Comparison of ENCODE assay signal across 23 mouse cellular contexts in genomic region chr9:90173330-90173729, GRCm38 (mm10). TPM values are rescaled to one million over a fixed set of nuclear protein-coding genes. Genes with fewer than 3 reads are reported as not detected.
DNase-seq lines count a peak whose midpoint lies in the region; ATAC-seq and TF ChIP-seq lines count a peak whose summit lies in the region.
"Had no signal": no experiment of that assay in that cellular context is flagged by ENCODE, and none has a peak within 500 bp of the region (broad histone marks: within the 10 kb centered on the region; RNA-seq: fewer than 3 reads in every experiment).

No protein-coding gene starts in this region.

- no peak overlapping the region for H3K4me2 ChIP-seq in midbrain, embryonic 11.5 days
- H3K4me2 ChIP-seq in midbrain, embryonic 15.5 days, result no peak overlapping the region
- H3K4me2 ChIP-seq in stomach, embryonic 14.5 days (replicated peaks; ENCODE audit: low read depth, low read length), result no peak overlapping the region
- no peak overlapping the region for H3K4me2 ChIP-seq in stomach, postnatal 0 days (replicated peaks; ENCODE audit: low read depth)
- H3K4me2 ChIP-seq: embryonic facial prominence, embryonic 12.5 days; embryonic facial prominence, embryonic 15.5 days; heart, embryonic 11.5 days; heart, embryonic 15.5 days; hindbrain, embryonic 13.5 days had no signal

- no peak for TF ChIP-seq CTCF in stomach, postnatal 0 days (IDR thresholded peaks at IDR 0.05; ENCODE audit: low read depth)

- WGBS in midbrain, embryonic 11.5 days, result 90% methylated on average over 3 of the region's 3 CpGs
- WGBS in midbrain, embryonic 15.5 days, result 90% methylated on average over 3 of the region's 3 CpGs
- 77% methylated on average over 3 of the region's 3 CpGs for WGBS in stomach, embryonic 14.5 days
- 55% methylated on average over 3 of the region's 3 CpGs for WGBS in stomach, postnatal 0 days

- peaks cover 9% of the 10 kb centered on the region for H3K36me3 ChIP-seq in midbrain, embryonic 11.5 days (ENCODE audit: control insufficient read depth, insufficient read depth, low read length)
- peaks cover 7% of the 10 kb centered on the region for H3K36me3 ChIP-seq in midbrain, embryonic 15.5 days (replicated peaks)
- peaks cover 21% of the 10 kb centered on the region for H3K36me3 ChIP-seq in stomach, embryonic 14.5 days (ENCODE audit: control insufficient read depth, insufficient read depth, low read length)
- H3K36me3 ChIP-seq in stomach, postnatal 0 days (ENCODE audit: control insufficient read depth, insufficient read depth, low read length), result no peaks in the 10 kb centered on the region

- H3K27ac ChIP-seq in midbrain, embryonic 11.5 days (ENCODE audit: low read depth, low read length), result no peak overlapping the region
- H3K27ac ChIP-seq in midbrain, embryonic 15.5 days, result no peak overlapping the region
- H3K27ac ChIP-seq in stomach, embryonic 14.5 days (ENCODE audit: low read length), result no peak overlapping the region
- no peak overlapping the region for H3K27ac ChIP-seq in stomach, postnatal 0 days (replicated peaks)
- H3K27ac ChIP-seq: embryonic facial prominence, embryonic 12.5 days; embryonic facial prominence, embryonic 15.5 days; heart, embryonic 15.5 days; hindbrain, embryonic 10.5 days; hindbrain, embryonic 13.5 days had no signal

- H3K9me3 ChIP-seq in midbrain, embryonic 11.5 days (ENCODE audit: control insufficient read depth, low read length), result no peaks in the 10 kb centered on the region
- no peaks in the 10 kb centered on the region for H3K9me3 ChIP-seq in midbrain, embryonic 15.5 days
- H3K9me3 ChIP-seq in stomach, embryonic 14.5 days (ENCODE audit: control insufficient read depth, low read depth, low read length), result no peaks in the 10 kb centered on the region; the same call in 1 of the 2 replicates
- no peaks in the 10 kb centered on the region for H3K9me3 ChIP-seq in stomach, postnatal 0 days (ENCODE audit: control insufficient read depth, low read length)
- H3K9me3 ChIP-seq: embryonic facial prominence, embryonic 12.5 days; embryonic facial prominence, embryonic 15.5 days; heart, embryonic 15.5 days; hindbrain, embryonic 10.5 days; hindbrain, embryonic 13.5 days had no signal

- no peaks in the 10 kb centered on the region for H3K27me3 ChIP-seq in midbrain, embryonic 11.5 days (ENCODE audit: control insufficient read depth, insufficient read depth, low read length)
- H3K27me3 ChIP-seq in midbrain, embryonic 15.5 days (replicated peaks), result no peaks in the 10 kb centered on the region
- no peaks in the 10 kb centered on the region for H3K27me3 ChIP-seq in stomach, embryonic 14.5 days (ENCODE audit: control insufficient read depth, insufficient read depth, low read length)
- no peaks in the 10 kb centered on the region for H3K27me3 ChIP-seq in stomach, postnatal 0 days (ENCODE audit: control insufficient read depth, insufficient read depth, low read length)
- H3K27me3 ChIP-seq: embryonic facial prominence, embryonic 12.5 days; embryonic facial prominence, embryonic 15.5 days; heart, embryonic 15.5 days; hindbrain, embryonic 13.5 days had no signal

- H3K4me1 ChIP-seq in midbrain, embryonic 11.5 days (ENCODE audit: control insufficient read depth, insufficient read depth, low read length), result no peaks in the 10 kb centered on the region
- no peaks in the 10 kb centered on the region for H3K4me1 ChIP-seq in midbrain, embryonic 15.5 days
- no peaks in the 10 kb centered on the region for H3K4me1 ChIP-seq in stomach, embryonic 14.5 days (ENCODE audit: control insufficient read depth, insufficient read depth, low read length)
- no peaks in the 10 kb centered on the region for H3K4me1 ChIP-seq in stomach, postnatal 0 days (replicated peaks; ENCODE audit: control insufficient read depth, insufficient read depth)
- H3K4me1 ChIP-seq: embryonic facial prominence, embryonic 12.5 days; embryonic facial prominence, embryonic 15.5 days; heart, embryonic 15.5 days; hindbrain, embryonic 10.5 days; hindbrain, embryonic 13.5 days had no signal

- no peak overlapping the region for H3K9ac ChIP-seq in midbrain, embryonic 11.5 days (ENCODE audit: low read length)
- no peak overlapping the region for H3K9ac ChIP-seq in midbrain, embryonic 15.5 days
- H3K9ac ChIP-seq in stomach, embryonic 14.5 days (replicated peaks; ENCODE audit: low read depth, low read length), result no peak overlapping the region
- no peak overlapping the region for H3K9ac ChIP-seq in stomach, postnatal 0 days (ENCODE audit: low read length)
- H3K9ac ChIP-seq: embryonic facial prominence, embryonic 12.5 days; embryonic facial prominence, embryonic 15.5 days; forebrain, postnatal 0 days; heart, embryonic 15.5 days; hindbrain, embryonic 13.5 days had no signal

- TF ChIP-seq EP300 in stomach, postnatal 0 days (optimal IDR thresholded peaks at IDR 0.05), result no peak

- ATAC-seq in midbrain, embryonic 11.5 days (ENCODE audit: low FRiP score), result no peak
- ATAC-seq in midbrain, embryonic 15.5 days (replicated peaks), result no peak
- ATAC-seq in stomach, embryonic 14.5 days (ENCODE audit: insufficient number of reproducible peaks, insufficient read depth, low FRiP score, low read depth), result peak; percentile 51
- ATAC-seq in stomach, postnatal 0 days (ENCODE audit: low FRiP score, low TSS enrichment), result peak; percentile 58
- ATAC-seq: activated CD4-positive, CD25-positive, alpha-beta regulatory T cell, adult 4 months; forebrain, embryonic 14.5 days; forebrain, postnatal 0 days; hindbrain, embryonic 16.5 days had no signal

- DNase-seq in midbrain, embryonic 11.5 days (ENCODE audit: low spot score, missing footprints), result peak; percentile 0
- no peak for DNase-seq in stomach, postnatal 0 days (ENCODE audit: low spot score)
- DNase-seq in cerebellum, adult 11-12 months, result no peak
- no peak for DNase-seq in layer of hippocampus, postnatal 14 days (ENCODE audit: low spot score in 2 of 2)
- DNase-seq: adrenal gland, adult 8-10 months; adrenal gland, postnatal 25 days; cerebellum, adult 18-20 months; cerebellum, adult 9-10 months; forebrain, postnatal 0 days; gastrocnemius, postnatal 36 days; heart, postnatal 10 days; heart, postnatal 36 days had no signal

- H3K4me3 ChIP-seq in midbrain, embryonic 11.5 days (ENCODE audit: low read depth, low read length), result no peak overlapping the region
- H3K4me3 ChIP-seq in midbrain, embryonic 15.5 days, result no peak overlapping the region
- no peak overlapping the region for H3K4me3 ChIP-seq in stomach, embryonic 14.5 days (ENCODE audit: low read depth, low read length)
- H3K4me3 ChIP-seq in stomach, postnatal 0 days (ENCODE audit: low read depth, low read length), result no peak overlapping the region
- H3K4me3 ChIP-seq: embryonic facial prominence, embryonic 12.5 days; embryonic facial prominence, embryonic 15.5 days; heart, embryonic 15.5 days; hindbrain, embryonic 10.5 days; hindbrain, embryonic 13.5 days had no signal

RNA-seq across cellular contexts. Expression of gene Adamts7, which starts 10.5 kb away (rescaled TPM):
- polyA plus RNA-seq in midbrain, embryonic 11.5 days (2014; fragmentation: Nextera tagmentation; extraction: Ambion mirVana), result 11.4 and 11.5 TPM in 2 replicates
- 9.9 and 11.5 TPM in 2 replicates for polyA plus RNA-seq in midbrain, embryonic 15.5 days (2015; fragmentation: Nextera tagmentation; extraction: Ambion mirVana)
- polyA plus RNA-seq in stomach, embryonic 14.5 days (2014; fragmentation: Nextera tagmentation; extraction: Ambion mirVana), result 17.9 and 20.1 TPM in 2 replicates
- polyA plus RNA-seq in stomach, postnatal 0 days (2015; fragmentation: Nextera tagmentation; extraction: Ambion mirVana), result 2.7 and 3.2 TPM in 2 replicates
- total RNA-seq in layer of hippocampus, postnatal 14 days (2021), result 1 to 10 TPM; 1.3 to 1.5 TPM
- polyA plus RNA-seq: activated CD4-positive, CD25-positive, alpha-beta regulatory T cell, adult 4 months had no signal

RNA-seq across cellular contexts. Expression of gene Morf4l1, which starts 58.8 kb away (rescaled TPM):
- 573 and 605 TPM in 2 replicates for polyA plus RNA-seq in midbrain, embryonic 11.5 days (2014; fragmentation: Nextera tagmentation; extraction: Ambion mirVana)
- 548 and 569 TPM in 2 replicates for polyA plus RNA-seq in midbrain, embryonic 15.5 days (2015; fragmentation: Nextera tagmentation; extraction: Ambion mirVana)
- polyA plus RNA-seq in stomach, embryonic 14.5 days (2014; fragmentation: Nextera tagmentation; extraction: Ambion mirVana), result 490 and 495 TPM in 2 replicates
- polyA plus RNA-seq in stomach, postnatal 0 days (2015; fragmentation: Nextera tagmentation; extraction: Ambion mirVana), result 225 and 226 TPM in 2 replicates
- 100 to 1,000 TPM; 364 to 379 TPM for total RNA-seq in layer of hippocampus, postnatal 14 days (2021)

Comparison
In these comparisons a context has a peak if more than half of its experiments do, and no peak if none do; other contexts are left out.
1. ATAC-seq: peak in stomach, embryonic 14.5 days (single experiment) and stomach, postnatal 0 days (single experiment); none in midbrain, embryonic 11.5 days (single experiment) and midbrain, embryonic 15.5 days (single experiment).